Mouse (Mus musculus): ENCODE measurements around the gene Ptgir. TPM values are rescaled to one million over a fixed set of nuclear protein-coding genes. Genes with fewer than 3 reads are reported as not detected.

The Ptgir gene
- polyA plus RNA-seq (2014; fragmentation: Nextera tagmentation; extraction: Ambion mirVana) = 0.41 and 0.76 TPM in 2 replicates

DNA sequence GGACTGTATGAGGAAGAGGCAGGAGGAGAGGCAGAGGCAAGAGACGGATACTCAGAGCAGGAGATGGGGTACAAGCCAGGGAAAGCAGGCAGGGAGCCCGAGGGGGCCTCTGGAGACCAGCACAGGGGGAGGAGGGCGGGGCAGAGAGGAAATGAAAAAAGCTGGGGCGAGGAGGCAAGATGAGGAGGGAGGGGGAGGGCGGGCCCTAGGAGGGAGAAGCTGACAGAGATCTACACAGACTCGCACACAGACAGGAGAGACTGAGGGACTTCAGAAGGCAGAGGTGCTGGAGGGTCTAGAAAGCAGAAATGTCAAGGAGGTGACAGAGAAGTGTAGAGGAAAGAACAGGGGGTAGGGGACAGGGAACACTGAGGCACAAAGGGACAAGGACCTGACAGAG lies at the start of gene Ptgir:
TSS of gene Ptgir (plus strand) at position 210 of the 400 bp plus-strand sequence.
- Histone ChIP-seq H3K27ac (ENCODE audit: low read depth, low read length) (no peak within 1 kb of the TSS), H3K9ac (ENCODE audit: low read length) (no peak within 1 kb of the TSS), H3K9me3 (ENCODE audit: control insufficient read depth, low read length) (no peaks in the 10 kb centered on the region), H3K4me3 (ENCODE audit: low read depth, low read length) (no peak within 1 kb of the TSS), H3K36me3 (ENCODE audit: control insufficient read depth, insufficient read depth, low read length) (no peaks in the 10 kb centered on the region), H3K27me3 (ENCODE audit: control insufficient read depth, insufficient read depth, low read length) (no peaks in the 10 kb centered on the region), H3K4me2 (ENCODE audit: low read depth) (no peak within 1 kb of the TSS), H3K4me1 (ENCODE audit: control insufficient read depth, insufficient read depth, low read length) (no peaks in the 10 kb centered on the region)
- WGBS = 29% methylated on average over 6 of the region's 6 CpGs
- DNase-seq (ENCODE audit: low spot score) (no peak), ATAC-seq (ENCODE audit: insufficient read depth, low FRiP score, low TSS enrichment) (no peak)

DNA sequence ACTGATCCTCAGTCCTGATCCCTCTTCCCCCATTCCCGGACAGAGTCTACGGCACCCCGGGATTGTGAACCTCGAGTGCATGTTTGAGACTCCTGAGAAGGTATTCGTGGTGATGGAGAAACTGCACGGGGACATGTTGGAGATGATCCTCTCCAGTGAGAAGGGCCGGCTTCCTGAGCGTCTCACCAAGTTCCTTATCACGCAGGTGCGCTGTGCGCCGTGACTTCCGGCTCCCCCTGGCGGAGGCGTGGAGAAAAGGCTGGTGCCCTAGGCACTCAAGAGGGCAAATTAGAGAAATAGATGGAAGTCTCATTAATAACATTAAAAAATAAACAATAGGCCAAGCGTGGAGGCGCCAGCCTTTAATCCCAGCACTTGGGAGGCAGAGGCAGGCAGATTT lies 48.0 kb upstream of the Ptgir start:
- no peak overlapping the region for H3K4me2 ChIP-seq (ENCODE audit: low read depth)
- H3K27me3 ChIP-seq (ENCODE audit: control insufficient read depth, insufficient read depth, low read length) = no peaks in the 10 kb centered on the region
- no peak overlapping the region for H3K4me3 ChIP-seq (ENCODE audit: low read depth, low read length)
- ATAC-seq (ENCODE audit: insufficient read depth, low FRiP score, low TSS enrichment) (no peak), DNase-seq (ENCODE audit: low spot score) (peak; percentile 60)
- no peak overlapping the region for H3K27ac ChIP-seq (ENCODE audit: low read depth, low read length)
- no peaks in the 10 kb centered on the region for H3K9me3 ChIP-seq (ENCODE audit: control insufficient read depth, low read length)
- 19% methylated on average over 17 of the region's 17 CpGs for WGBS
- H3K4me1 ChIP-seq (ENCODE audit: control insufficient read depth, insufficient read depth, low read length) = no peaks in the 10 kb centered on the region
- peaks cover 25% of the 10 kb centered on the region for H3K36me3 ChIP-seq (ENCODE audit: control insufficient read depth, insufficient read depth, low read length)
- no peak overlapping the region for H3K9ac ChIP-seq (ENCODE audit: low read length)

DNA sequence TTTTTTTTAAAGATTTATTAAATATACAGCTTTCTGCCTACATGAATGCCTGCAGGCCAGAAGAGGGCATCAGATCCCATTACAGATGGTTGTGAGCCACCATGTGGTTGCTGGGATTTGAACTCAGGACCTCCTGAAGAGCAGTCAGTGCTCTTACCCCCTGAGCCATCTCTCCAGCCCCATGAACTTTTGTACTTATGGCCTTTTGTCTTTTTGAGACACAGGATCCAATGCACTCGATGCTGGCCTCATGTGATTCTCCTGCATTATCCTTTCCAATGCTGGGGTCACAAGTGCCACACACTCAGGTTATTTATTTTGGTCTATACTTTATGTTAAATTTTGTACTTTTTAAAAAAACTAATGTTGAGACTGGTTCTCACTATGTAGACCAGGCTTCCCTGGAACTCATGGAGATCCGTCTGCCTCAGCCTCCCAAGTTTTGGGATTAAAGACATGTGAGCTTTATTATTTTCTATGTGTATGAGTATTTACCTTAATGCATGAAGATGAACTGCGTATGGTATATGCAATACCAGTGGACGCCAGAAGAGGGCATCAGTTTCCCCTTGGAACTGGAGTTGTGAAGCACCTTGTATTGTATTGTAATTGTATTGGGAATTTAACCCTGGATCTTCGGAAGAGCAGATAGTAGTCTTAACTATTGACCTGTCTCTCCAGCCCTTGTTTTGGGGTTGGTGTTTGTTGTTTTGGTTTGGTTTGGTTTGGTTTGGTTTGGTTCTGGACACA lies 46.2 kb upstream of the Ptgir start:
- WGBS = 29% methylated on average over 5 of the region's 5 CpGs
- no peak for ATAC-seq (ENCODE audit: insufficient read depth, low FRiP score, low TSS enrichment)

DNA sequence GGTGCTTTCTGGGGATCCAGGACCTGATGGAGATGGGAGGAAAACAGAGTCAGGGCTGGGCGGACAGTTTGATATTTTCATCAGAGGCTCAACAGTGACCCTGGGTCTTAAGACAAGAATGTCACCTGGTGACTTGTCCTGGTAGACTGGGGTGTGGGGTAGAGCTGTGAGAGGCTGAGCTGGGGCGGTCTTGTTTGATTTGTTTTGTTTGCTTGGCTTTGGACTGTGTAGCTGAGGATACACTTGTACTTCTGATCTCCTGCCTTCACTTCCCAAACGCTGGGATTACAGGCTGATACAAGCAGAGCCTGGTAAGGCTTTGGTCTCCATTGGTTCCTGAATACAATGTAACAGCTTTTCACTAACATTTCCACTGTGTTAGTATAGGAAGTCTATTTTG lies 38.8 kb upstream of the Ptgir start:
- Histone ChIP-seq H3K36me3 (ENCODE audit: control insufficient read depth, insufficient read depth, low read length) (no peaks in the 10 kb centered on the region; the same call in 1 of the 2 replicates), H3K4me1 (ENCODE audit: control insufficient read depth, insufficient read depth, low read length) (no peaks in the 10 kb centered on the region), H3K27ac (ENCODE audit: low read depth, low read length) (no peak overlapping the region), H3K9ac (ENCODE audit: low read length) (no peak overlapping the region), H3K4me2 (ENCODE audit: low read depth) (no peak overlapping the region), H3K9me3 (ENCODE audit: control insufficient read depth, low read length) (no peaks in the 10 kb centered on the region), H3K4me3 (ENCODE audit: low read depth, low read length) (no peak overlapping the region), H3K27me3 (ENCODE audit: control insufficient read depth, insufficient read depth, low read length) (no peaks in the 10 kb centered on the region)
- DNase-seq (ENCODE audit: low spot score) = no peak
- 82% methylated on average over 3 of the region's 3 CpGs for WGBS
- no peak for ATAC-seq (ENCODE audit: insufficient read depth, low FRiP score, low TSS enrichment)

More for the DNA sequence above, 46.2 kb upstream of the Ptgir start:
- no peak overlapping the region for H3K27ac ChIP-seq (ENCODE audit: low read depth, low read length)
- no peaks in the 10 kb centered on the region for H3K4me1 ChIP-seq (ENCODE audit: control insufficient read depth, insufficient read depth, low read length)
- no peaks in the 10 kb centered on the region for H3K27me3 ChIP-seq (ENCODE audit: control insufficient read depth, insufficient read depth, low read length)
- no peak overlapping the region for H3K4me3 ChIP-seq (ENCODE audit: low read depth, low read length)
- peaks cover 19% of the 10 kb centered on the region for H3K36me3 ChIP-seq (ENCODE audit: control insufficient read depth, insufficient read depth, low read length)
- H3K9me3 ChIP-seq (ENCODE audit: control insufficient read depth, low read length) = no peaks in the 10 kb centered on the region
- no peak overlapping the region for H3K4me2 ChIP-seq (ENCODE audit: low read depth)
- no peak overlapping the region for H3K9ac ChIP-seq (ENCODE audit: low read length)
- peak; percentile 55 for DNase-seq (ENCODE audit: low spot score)

DNA sequence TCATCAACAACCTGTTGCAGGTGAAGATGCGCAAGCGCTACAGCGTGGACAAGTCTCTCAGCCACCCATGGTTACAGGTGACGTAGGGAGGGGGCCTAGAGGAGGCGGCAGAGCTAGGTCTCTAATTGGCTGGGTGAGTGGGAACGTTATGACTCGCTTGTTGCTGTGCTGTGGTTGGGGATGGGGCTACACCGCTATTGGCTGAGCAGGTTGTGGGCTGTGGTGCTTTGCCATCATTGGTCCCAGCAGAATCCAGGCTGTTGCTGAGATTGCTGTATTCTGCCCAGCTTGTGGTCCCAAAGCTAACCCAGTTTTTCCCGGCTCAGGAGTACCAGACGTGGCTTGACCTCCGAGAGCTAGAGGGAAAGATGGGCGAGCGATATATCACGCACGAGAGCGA lies 36.8 kb upstream of the Ptgir start:
- Histone ChIP-seq H3K27me3 (ENCODE audit: control insufficient read depth, insufficient read depth, low read length) (no peaks in the 10 kb centered on the region), H3K4me3 (ENCODE audit: low read depth, low read length) (no peak overlapping the region), H3K36me3 (ENCODE audit: control insufficient read depth, insufficient read depth, low read length) (no peaks in the 10 kb centered on the region; the same call in 1 of the 2 replicates), H3K4me2 (ENCODE audit: low read depth) (peak overlapping the region; percentile 2), H3K9me3 (ENCODE audit: control insufficient read depth, low read length) (no peaks in the 10 kb centered on the region), H3K4me1 (ENCODE audit: control insufficient read depth, insufficient read depth, low read length) (no peaks in the 10 kb centered on the region), H3K9ac (ENCODE audit: low read length) (no peak overlapping the region), H3K27ac (ENCODE audit: low read depth, low read length) (no peak overlapping the region)
- peak; percentile 68 for DNase-seq (ENCODE audit: low spot score)
- peak; percentile 91 for ATAC-seq (ENCODE audit: insufficient read depth, low FRiP score, low TSS enrichment)
- 8% methylated on average over 16 of the region's 16 CpGs for WGBS

DNA sequence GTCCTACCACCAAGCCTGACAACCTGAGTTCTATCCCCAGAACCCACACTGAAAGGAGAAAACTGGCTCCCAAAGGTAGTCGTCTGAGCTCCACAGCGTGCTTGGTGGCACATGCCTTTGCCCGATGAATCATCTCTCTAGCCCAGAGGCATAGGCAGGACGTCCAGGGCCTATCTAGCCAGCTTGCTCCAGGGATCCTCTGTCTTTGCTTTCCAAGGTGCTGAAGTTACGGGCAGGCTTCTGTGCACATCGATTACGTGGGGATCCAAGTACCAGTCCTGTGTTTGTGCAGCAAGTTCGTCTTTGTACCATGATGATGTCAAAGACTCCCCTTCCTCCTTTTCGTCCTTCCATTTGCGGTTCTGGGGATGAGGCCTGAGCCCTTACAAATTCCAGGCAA lies 34.7 kb upstream of the Ptgir start:
- ATAC-seq (ENCODE audit: insufficient read depth, low FRiP score, low TSS enrichment) = no peak
- no peaks in the 10 kb centered on the region for H3K9me3 ChIP-seq (ENCODE audit: control insufficient read depth, low read length)
- no peaks in the 10 kb centered on the region for H3K36me3 ChIP-seq (ENCODE audit: control insufficient read depth, insufficient read depth, low read length)
- no peaks in the 10 kb centered on the region; the same call in 1 of the 2 replicates for H3K4me1 ChIP-seq (ENCODE audit: control insufficient read depth, insufficient read depth, low read length)
- 79% methylated on average over 10 of the region's 10 CpGs for WGBS
- no peak overlapping the region for H3K9ac ChIP-seq (ENCODE audit: low read length)
- no peak overlapping the region for H3K27ac ChIP-seq (ENCODE audit: low read depth, low read length)
- H3K4me3 ChIP-seq (ENCODE audit: low read depth, low read length) = no peak overlapping the region
- H3K4me2 ChIP-seq (ENCODE audit: low read depth) = no peak overlapping the region
- H3K27me3 ChIP-seq (ENCODE audit: control insufficient read depth, insufficient read depth, low read length) = no peaks in the 10 kb centered on the region
- no peak for DNase-seq (ENCODE audit: low spot score)

DNA sequence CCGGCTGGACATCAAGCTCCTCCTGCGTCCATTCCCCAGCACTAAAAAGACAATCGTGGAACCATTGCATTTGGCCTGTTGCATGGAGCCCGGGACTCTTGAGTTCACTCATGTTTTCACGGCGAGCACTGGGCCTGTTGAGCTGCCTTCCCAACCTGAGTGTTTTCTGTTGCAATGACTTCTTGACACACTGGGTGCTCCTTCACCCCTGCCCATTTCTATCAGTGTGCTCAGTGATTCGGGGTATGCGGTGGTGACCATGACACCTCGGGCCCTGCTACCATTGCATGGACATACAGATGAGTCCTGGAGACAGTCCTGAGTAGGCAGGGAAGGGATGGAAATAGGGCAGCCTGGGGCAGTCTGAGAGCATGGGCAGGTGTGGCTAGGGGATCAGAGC lies 33.8 kb upstream of the Ptgir start:
- DNase-seq (ENCODE audit: low spot score) (no peak), ATAC-seq (ENCODE audit: insufficient read depth, low FRiP score, low TSS enrichment) (no peak)
- no peak overlapping the region for H3K4me3 ChIP-seq (ENCODE audit: low read depth, low read length)
- no peaks in the 10 kb centered on the region for H3K27me3 ChIP-seq (ENCODE audit: control insufficient read depth, insufficient read depth, low read length)
- H3K36me3 ChIP-seq (ENCODE audit: control insufficient read depth, insufficient read depth, low read length) = no peaks in the 10 kb centered on the region
- 92% methylated on average over 9 of the region's 9 CpGs for WGBS
- no peak overlapping the region for H3K27ac ChIP-seq (ENCODE audit: low read depth, low read length)
- H3K9me3 ChIP-seq (ENCODE audit: control insufficient read depth, low read length) = no peaks in the 10 kb centered on the region
- H3K4me2 ChIP-seq (ENCODE audit: low read depth) = no peak overlapping the region
- H3K4me1 ChIP-seq (ENCODE audit: control insufficient read depth, insufficient read depth, low read length) = peaks cover 5% of the 10 kb centered on the region
- H3K9ac ChIP-seq (ENCODE audit: low read length) = no peak overlapping the region

DNA sequence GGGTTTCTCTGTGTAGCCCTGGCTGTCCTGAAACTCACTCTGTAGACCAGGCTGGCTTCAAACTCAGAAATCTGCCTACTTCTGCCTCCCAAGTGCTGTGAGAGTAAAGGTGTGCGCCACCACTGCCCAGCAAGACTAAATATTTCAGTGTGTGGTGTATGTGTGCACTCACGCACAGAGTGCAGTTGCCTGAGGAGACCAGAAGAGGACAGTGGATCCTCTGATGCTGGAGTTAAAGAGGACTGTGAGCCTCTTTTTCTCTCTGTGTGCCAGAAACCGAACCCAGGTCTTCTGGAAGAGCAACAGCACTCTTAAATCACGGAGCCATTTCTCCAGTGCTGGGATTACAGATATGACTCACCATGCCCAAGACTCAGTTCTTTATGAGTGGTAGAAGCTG lies 32.9 kb upstream of the Ptgir start:
- Histone ChIP-seq H3K27ac (ENCODE audit: low read depth, low read length) (no peak overlapping the region), H3K4me3 (ENCODE audit: low read depth, low read length) (no peak overlapping the region), H3K27me3 (ENCODE audit: control insufficient read depth, insufficient read depth, low read length) (no peaks in the 10 kb centered on the region), H3K9me3 (ENCODE audit: control insufficient read depth, low read length) (no peaks in the 10 kb centered on the region), H3K4me2 (ENCODE audit: low read depth) (no peak overlapping the region), H3K36me3 (ENCODE audit: control insufficient read depth, insufficient read depth, low read length) (no peaks in the 10 kb centered on the region), H3K4me1 (ENCODE audit: control insufficient read depth, insufficient read depth, low read length) (peaks cover 5% of the 10 kb centered on the region), H3K9ac (ENCODE audit: low read length) (no peak overlapping the region)
- WGBS = 90% methylated on average over 4 of the region's 4 CpGs
- no peak for DNase-seq (ENCODE audit: low spot score)
- no peak for ATAC-seq (ENCODE audit: insufficient read depth, low FRiP score, low TSS enrichment)

DNA sequence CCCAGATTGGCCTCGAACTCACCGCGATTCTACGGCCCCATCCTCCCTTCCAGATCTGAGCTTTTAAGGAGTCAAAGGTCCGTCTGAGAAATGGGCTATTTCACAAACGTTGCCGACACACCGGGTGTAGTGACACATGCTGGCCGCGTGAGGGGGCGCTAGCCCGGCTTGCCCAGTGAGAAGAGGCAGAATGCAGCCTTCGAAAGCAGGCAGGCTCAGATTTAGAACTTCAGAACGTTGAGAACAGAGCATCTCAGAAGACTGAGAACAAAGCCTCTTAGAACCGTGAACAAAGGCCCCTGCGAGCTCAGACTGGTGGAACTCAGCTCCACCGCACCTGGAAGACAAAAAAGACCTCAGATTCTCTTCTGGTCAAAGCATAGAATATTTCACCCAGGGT lies 32.1 kb upstream of the Ptgir start:
- Histone ChIP-seq H3K4me3 (ENCODE audit: low read depth, low read length) (peak overlapping the region; percentile 2; the same call in 1 of the 2 replicates), H3K27ac (ENCODE audit: low read depth, low read length) (peak overlapping the region; percentile 28; the same call in 1 of the 2 replicates), H3K4me1 (ENCODE audit: control insufficient read depth, insufficient read depth, low read length) (peaks cover 5% of the 10 kb centered on the region), H3K9ac (ENCODE audit: low read length) (no peak overlapping the region), H3K36me3 (ENCODE audit: control insufficient read depth, insufficient read depth, low read length) (no peaks in the 10 kb centered on the region), H3K27me3 (ENCODE audit: control insufficient read depth, insufficient read depth, low read length) (no peaks in the 10 kb centered on the region), H3K4me2 (ENCODE audit: low read depth) (peak overlapping the region; percentile 21), H3K9me3 (ENCODE audit: control insufficient read depth, low read length) (no peaks in the 10 kb centered on the region)
- DNase-seq (ENCODE audit: low spot score) (peak; percentile 73), ATAC-seq (ENCODE audit: insufficient read depth, low FRiP score, low TSS enrichment) (no peak)
- 5% methylated on average over 17 of the region's 17 CpGs for WGBS
